Mouse (Mus musculus): ENCODE results near the gene Inf2.

GRCm38 (mm10) chr12:112589491-112590191 lies 1.1 kb downstream of the Inf2 start:
- TF ChIP-seq CTCF (IDR thresholded peaks at IDR 0.05; ENCODE audit: low read depth) (no peak), EP300 (IDR thresholded peaks at IDR 0.05; ENCODE audit: low read depth) (no peak)
